Mouse (Mus musculus): ENCODE results near the gene Tcf7l2.
A peak's percentile ranks its signal among the peaks of the same experiment; 100 is the strongest.

The Tcf7l2 gene

DNA sequence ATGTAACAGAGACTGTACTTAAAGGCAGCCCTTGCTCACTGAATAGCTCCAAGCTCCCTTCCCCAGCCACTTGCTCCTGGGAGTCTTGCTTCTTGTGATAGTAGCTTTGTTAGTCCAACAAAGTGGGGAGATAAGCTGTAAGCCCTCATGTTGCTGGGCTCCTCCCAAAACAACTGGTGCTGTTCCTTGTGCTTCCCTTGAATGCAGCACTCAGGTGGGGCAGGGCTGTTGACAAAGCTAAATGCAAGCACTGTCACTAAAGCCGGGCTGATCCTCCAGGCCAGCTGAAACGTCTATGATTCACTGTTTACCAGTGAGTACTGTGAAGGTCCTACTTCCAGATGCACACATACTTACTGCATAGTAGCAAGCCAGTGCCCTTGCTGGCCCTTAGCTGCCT is 120.1 kb downstream of the Tcf7l2 start:
- no peak for DNase-seq (ENCODE audit: low spot score)

DNA sequence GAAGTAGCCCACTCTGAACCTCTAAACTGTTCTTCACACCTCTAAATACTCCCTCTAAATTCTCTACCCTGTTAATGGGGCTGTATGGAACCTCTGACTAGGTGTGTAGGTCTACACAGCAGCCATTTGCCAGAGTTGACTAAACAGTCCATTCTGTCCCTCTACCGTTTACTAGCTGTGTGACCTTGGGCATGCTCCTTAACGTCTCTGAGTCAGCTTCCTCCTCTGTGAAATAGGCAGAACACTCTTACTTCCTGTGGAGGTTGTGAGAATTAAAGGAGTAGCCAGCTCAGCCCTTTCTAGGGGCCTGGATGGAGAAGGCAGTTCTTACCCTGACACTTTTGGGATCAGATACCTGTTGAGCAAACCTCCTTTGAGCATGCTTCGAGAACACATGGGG is 120.9 kb downstream of the Tcf7l2 start:
- DNase-seq (ENCODE audit: low spot score) = no peak

DNA sequence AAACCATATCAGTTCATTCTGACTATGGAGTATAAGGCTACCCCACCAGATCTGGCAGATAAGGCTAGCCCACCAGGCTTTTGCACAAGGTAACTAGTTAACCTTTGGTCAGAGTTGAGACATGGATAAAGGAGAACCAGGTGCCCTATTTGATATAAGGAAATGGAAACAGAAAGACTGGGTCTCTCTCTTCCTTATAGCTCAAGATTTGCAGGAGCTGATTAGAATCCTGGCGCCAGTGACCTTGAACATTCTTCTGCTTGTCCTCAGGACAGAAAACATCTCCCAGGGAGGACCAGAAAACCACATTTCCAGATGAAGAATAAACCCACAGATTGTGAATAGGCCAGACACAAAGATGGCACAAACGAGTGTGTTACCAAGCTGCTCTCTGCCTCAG is 123.4 kb downstream of the Tcf7l2 start:
- no peak for DNase-seq (ENCODE audit: low spot score)

DNA sequence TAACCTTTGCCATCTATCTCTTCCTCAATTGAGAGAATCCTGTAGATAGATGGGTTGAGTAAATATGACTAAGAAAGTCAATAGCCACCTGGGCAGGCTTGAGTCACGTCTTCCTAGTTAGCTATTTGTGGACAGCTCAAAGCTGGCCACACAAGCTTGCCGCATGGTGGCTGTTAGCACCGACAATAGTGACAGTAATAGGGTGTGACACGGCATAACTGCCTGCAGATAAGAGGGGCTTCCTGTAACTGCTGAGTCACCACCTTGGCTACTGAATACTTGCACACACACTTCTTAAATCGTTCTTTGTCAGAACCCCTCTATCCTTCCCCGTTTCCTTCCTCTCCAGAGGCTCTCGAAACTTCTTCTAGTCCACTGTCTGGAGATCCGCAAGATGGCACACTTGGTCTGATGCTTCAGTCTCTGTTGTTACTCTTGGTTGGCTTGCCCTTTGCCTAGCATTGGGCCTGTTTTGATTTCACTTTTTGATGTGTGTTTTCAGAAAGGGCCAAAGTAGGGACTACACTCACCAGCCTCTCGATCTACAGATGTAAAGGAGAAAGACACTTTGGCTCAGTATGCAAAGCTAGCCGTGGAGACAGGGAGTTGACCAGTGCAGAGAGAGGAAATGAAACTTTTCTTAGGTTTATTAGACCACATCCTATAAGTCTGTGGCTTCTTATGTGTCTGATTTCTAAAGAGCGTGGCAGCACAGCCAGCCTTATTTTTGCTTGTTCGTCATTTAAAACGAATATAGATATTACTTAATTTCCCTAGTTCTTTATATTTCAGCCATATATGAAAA is 124.4 kb downstream of the Tcf7l2 start:
- no peak for DNase-seq (ENCODE audit: low spot score)

DNA sequence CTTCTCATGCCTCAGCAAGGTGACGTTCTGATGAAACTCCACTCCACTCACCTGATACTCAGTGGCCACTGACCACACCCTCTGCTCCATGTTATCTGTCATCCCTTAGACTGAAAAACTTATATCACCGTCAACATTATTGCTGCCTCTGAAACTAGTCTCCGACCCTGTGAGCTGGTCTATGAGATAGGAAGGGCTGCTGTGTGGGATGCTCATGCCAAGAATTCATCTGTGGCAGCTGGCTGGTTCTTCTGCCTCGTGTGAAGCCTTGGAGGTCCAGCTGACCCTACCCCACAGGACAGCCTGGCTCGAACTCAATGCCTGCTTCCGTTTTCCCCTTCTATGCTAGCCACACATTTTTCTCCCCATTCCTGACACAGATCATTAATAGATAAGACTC is 125.6 kb downstream of the Tcf7l2 start:
- DNase-seq (ENCODE audit: low spot score) = no peak

DNA sequence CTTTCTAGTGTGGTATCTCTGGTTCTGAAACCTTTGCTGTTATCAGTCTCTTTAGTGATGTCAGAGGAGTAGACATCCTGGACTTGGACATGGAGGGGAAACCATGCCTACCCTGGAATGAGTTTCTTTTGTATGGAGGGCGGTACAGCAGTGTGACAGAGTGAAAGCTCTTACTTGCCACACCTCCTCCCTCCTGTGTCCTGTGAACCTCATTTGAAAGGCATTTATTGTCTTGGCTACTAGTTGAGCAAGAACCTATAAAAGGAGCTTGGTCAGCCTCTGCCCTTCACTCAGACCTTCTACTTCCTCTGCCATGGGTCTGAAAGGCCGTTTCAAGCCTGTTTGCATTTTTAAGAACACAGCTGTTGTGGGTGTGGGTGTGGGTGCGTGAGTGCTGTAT is 126.3 kb downstream of the Tcf7l2 start:
- no peak for DNase-seq (ENCODE audit: low spot score)

DNA sequence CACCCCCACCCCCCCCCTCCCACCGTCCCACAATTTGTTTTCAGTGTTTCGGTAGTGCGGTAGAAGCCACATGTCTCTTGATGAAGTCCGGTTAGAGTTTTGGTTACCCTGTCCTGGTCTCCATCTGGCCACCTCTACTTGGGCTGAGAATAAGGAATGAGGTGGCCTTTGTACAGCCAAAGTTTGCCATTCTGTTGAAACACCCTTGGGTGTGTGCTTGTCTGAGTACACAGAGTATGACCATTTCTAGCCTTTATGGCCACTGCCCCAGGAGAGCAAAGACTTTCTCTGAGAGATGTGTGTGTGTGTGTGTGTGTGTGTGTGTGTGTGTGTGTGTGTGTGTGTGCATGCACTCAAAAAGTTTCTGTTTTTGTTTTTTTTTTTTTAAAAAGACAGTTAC is 127.0 kb downstream of the Tcf7l2 start:
- DNase-seq (ENCODE audit: low spot score) = no peak

DNA sequence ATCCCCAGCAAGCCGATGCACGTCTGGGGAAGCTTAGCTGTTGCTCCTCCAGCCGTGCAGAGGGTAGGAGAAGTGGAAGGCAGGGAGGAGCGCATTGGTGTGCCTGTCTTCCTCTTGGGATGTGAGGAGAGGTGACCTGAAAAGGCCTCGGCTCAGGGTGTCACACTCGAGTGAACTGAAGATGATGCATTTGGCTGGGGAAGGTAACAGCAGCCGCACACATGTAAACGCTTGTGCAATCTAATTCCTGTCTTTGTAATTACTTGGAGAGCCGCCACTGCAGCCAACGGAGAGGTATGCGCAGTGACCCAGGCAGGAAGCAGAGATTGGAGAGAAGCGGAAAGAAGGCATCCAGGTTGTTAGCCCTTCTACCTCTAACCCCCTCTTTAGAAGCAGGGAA is 129.2 kb downstream of the Tcf7l2 start:
- no peak for DNase-seq (ENCODE audit: low spot score)

DNA sequence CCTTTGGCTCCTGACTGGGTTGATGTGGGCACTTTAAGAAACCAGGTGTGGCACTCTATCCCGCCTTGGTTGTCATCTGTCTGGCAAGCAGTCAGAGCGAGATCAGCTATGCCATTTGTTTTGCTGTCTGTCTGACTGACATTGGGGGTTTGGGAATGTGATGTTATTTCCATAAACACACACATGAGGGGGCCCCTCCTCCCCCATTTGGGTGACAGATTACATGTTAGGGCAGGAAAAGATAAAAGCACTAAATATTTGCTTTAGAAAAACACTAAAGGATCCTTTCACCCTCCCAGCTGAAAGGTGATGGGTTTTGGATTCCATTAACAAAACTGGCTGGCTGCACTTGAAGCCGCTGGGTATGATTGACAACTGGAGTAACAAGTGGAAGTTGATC is 129.9 kb downstream of the Tcf7l2 start:
- DNase-seq (ENCODE audit: low spot score) = no peak

DNA sequence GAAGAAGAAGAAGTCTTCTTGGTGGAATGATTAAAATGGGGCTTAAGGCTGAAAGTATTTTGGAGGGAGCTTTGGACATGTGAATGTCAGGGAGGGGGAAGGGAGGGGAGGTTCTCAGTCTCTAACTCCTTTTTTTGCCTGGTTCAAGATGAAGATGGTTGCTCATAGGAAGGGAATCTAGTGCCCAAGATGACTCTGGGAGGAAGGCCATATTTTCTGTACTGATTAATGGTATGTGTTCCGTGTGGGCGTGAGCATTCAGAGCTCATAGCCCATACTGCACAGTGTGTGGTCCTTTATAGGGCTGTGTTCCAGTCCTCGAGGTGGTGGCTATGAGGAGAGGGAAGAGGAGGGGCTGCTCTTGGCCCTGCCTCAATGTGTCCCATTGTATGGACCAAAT is 131.6 kb downstream of the Tcf7l2 start:
- no peak for DNase-seq (ENCODE audit: low spot score)

DNA sequence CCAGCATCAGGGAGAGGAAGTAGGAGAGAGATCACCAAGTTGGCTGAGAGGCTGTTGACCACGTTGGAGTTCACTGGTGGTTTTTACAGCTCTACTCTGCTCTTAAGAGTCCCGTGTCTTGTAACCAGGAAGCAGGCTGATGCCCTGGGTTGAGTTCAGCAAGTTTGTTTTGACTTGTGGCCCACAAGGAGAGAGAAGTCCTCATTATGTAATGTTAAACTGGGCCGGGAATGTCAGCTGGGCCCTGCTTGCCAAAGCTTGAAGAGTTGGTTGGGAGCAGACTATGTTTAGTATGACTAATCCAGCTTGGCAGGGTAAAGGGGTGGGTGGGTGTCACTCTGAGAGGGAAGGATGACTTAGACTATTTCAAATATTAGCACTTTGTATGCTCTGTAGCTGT is 134.9 kb downstream of the Tcf7l2 start:
- DNase-seq (ENCODE audit: low spot score) = no peak

DNA sequence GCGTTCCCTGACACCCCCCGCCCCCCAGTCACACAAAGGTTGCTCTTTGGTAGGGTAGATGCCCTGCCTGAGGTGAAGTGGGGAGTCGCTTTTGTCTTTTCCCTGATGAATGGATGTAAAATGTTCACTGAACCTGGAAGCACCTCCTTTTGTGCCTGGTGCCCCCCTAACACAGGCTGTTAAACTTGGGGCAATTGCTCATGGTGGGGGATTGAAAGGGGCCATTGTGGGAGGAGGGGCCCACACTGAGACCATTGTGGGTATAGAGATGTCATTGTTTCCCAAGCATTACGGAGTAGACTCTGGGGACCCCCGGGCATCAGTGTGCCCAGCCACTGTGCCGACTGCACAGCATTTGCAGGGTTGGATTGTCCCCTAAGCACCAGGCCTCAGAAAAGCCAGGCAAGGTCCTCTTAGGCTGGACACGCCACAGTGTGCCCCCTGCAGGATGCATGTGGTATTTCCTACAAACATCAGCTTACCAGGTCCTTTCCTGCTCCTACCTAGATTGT is 135.8 kb downstream of the Tcf7l2 start:
- DNase-seq (ENCODE audit: low spot score) = peak; percentile 33

DNA sequence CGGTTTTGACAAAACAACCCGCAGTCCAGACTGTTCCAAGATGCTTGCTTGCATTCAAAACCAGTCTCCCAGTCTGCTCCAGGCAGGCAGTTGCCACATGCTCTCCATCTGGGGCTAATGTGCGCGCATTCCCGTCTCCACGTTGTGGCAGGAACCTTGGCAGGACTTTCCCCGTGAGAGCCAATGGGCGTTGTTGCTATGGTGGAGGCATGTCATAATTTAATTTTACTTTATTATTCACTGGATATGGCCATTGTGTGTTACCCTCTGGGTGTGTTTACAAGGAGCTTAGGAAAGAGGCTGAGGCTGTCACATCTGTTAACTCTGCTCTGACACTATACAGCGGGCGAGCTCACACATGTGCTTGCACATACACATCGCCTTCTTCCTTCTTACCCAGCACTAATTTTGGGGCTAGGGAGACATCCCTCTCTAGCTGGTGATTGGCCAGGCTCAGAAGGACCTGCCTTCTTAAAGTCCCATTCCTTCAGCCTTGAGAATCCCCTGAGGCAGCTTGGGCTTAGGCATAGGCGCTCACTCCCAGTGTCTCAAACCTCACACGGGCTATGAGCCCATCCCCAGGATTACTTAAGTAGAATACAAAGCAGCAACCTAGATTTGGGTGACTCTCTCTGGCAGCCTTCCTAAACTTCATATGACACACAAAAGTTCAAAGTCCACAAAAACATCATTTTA is 139.2 kb downstream of the Tcf7l2 start:
- no peak for DNase-seq (ENCODE audit: low spot score)

DNA sequence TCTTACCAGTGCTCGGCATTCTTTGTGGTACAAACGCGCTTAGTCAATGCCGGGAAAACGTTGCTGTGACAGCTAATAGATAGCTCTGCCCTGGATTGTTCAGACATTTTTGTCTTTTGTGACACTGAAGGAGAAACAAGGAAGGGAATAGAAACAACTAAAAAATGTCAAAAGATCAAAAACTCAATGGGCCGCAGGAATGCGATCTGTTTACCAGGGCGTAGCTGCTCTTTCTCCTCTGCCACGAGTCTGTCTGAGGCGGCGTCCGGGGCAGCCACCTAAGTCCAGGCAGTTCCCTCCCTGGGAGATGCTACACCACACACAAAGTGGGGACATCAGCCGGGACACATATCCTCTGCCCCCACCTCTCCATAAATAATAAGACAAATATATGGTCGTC is 144.9 kb downstream of the Tcf7l2 start:
- DNase-seq (ENCODE audit: low spot score) = no peak

DNA sequence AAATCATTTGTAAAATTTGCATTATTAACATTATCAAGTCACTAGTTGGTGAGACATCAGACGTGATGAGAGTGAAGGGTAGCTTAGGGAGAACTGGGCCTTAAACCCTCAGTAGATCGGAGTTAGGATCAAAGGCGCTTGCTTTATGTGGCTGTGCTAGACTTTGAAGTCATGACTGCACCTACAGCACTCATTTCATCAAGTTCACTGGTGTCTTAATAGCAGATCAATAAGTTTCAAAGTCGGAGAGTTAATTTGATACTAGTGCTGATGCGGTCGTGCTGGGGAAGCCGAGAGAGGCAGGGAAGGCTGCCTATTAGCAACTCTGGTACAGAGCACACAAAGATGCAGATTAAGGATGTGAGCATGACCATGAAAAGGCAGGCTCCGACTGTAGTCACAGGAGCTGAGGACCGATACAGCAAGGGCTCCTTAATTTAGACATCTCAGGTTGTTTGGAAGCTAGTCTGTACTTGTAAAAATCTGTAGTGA is 150.1 kb downstream of the Tcf7l2 start:
- no peak for DNase-seq (ENCODE audit: low spot score)

DNA sequence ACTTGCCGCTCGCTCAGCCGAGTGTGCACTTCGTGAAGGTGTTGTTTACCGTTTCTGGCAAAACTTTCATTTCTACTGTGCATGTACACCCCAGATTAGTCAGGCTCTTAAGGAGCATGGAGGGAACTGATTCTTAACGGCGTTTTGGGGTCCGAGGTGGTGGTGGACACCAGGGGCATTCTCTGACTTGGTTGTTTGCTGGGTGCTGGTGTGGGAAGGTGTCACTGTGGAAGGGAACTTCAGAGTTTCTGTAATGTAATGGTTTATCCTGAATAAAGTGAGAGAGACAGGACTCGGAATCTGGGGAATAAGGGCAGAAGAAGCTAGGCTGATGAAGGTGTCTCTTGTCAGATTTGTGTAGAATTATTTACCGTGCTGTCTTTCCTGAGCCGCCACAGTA is 151.9 kb downstream of the Tcf7l2 start:
- DNase-seq (ENCODE audit: low spot score) = no peak

DNA sequence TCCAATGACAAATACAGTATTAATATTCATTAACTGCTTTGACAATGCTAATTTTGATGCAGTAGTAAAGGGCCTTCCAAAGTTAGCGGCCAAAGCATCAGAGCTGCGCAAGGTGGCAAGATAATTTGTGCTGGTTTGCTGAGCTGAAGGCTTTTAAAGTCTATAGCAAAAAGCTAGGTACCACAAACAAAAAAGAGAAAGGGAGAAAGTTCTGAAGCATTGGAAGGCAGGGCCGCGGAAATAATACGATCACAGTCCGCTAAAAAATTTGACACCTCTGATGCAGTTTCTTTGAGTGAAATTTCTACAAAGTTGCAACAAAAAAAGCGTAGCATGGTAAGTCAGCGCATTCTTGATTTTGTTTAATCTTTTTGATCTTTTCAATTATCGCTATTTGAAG is 152.8 kb downstream of the Tcf7l2 start:
- no peak for DNase-seq (ENCODE audit: low spot score)

DNA sequence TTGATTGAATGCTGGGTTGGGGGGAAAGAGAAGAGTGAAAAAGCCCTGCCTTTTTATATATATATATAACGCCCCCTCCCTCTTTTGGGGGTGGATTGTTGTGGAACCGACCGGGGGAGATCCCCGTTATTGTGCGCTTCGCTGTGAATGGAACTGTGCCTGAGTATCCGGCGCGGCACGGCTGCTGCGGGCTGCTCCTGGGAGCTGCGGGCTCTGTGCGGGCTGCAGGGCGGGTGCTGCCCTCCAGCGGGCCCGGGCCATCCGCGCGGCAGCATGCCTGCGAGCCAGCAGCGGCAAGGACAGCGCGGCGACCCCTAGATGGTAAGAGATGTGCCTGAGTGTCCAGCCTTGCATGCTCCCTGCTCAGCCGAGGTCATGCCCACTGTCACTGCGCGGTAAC is 153.7 kb downstream of the Tcf7l2 start:
- DNase-seq (ENCODE audit: low spot score) = no peak

DNA sequence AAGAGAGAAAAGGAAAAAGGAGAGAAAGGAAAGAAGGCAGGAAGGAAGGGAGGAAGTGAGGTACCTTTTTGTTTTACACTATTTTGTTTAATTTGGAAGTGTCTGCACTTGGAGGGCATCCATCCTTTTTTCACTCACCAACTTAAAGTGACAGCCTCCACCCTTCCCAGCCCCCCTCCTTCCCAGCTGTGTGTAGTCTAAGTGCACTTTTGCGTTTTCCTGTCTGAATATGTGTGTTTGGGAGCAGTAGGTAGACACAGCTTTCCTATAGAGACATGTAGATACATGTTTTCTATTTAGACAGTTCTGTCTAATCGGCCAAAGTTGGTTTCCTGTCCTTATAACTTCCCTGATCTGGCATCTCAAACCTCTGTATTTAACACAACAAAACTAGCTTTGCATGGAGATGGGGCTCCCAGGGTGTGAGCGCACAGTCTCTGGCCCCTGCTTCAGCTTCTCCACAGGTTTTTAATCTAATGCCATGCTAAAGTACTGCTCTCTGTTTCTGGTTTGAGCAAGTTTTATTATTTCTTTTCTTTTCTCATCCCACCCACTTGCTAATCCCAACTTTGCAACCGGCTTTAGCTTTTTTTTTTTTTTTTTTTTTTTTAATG is 154.3 kb downstream of the Tcf7l2 start:
- DNase-seq (ENCODE audit: low spot score) = no peak

DNA sequence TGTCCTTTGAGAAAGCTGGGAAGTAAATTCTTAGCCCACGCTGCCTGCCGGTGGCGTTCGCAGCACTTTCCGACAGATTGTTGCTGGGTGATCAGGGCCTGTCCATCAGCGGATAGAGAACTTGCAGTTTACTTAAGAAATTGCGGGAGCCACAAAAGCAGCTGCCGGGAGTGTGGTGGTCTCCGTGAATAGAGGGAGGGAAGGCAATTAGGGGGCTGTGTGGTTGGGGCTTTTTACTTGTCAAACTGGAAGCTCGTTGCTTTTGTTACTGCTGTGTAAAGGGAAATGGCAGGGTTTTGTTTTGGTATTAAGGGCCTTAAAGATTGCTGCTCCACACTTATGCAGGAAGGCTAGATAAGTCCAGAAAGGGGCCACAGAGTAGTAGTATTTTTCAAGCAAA is 155.0 kb downstream of the Tcf7l2 start:
- no peak for DNase-seq (ENCODE audit: low spot score)

DNA sequence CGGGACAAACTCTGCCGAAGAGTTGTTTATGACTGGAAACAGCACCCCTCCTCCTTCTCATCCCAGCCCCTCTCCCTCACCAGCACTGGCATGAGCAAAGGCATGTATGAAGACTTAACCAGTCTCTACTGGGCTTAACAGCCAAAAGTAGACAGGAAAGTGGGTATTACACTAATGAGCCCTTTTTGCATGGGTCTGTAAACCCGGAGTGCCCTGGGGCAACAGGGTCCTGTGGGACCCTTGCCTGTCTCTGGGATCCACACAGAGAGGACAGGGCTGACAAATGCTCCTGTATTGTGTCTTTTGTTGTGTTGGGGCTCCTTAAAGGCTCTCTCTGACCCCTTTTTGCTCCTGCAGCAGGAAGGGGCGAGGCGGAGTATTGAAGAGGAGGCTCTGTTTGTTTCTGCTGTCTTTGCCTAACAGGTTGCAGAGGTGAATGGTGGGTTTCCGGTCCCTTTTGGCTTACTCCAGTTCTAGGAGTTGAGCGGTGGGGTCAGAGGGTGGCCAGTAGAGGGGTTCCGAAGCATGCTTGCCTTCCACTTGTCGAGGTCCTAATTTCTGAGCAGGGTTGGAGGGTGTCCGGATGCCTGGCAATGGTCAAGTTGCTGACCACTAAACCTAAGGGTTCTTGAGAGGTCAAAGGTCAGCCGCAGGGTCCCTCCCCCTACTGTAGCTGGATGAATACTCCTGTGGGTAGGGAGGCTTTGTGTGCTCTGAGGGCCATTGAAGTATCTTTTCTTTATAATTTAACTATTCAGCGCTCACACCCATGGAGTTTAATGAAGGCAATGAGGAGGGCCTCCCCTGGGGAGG is 161.2 kb downstream of the Tcf7l2 start:
- DNase-seq (ENCODE audit: low spot score) = no peak

DNA sequence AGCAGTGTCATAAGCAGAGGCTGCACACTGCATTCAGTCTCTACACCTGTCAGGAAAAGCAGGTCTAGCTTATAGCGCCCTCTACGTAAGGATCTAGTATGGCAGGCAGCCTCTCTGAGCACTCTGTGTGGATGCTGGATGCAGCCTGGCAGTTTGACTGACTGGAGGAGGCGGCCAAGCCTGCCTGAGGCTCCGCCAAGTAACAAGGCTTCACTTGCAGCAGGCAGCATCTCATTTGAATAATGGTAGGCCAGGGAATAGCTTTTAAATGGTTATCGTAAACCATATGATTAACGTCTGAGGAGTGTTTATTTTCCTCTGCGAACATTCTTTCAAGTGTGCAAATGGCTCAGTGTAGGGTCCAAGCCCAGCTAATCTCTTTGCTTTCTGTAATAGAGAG is 167.4 kb downstream of the Tcf7l2 start:
- no peak for DNase-seq (ENCODE audit: low spot score)

All from urinary bladder, postnatal 10 days (tissue).